Mouse (Mus musculus) embryonic facial prominence, embryonic 14.5 days (tissue): ENCODE results near the gene Vamp4. TPM values are rescaled to one million over a fixed set of nuclear protein-coding genes. Genes with fewer than 3 reads are reported as not detected.

ENCODE experiments used
- ATAC-seq: fragments of 200-750 bp; cut with Nextera tagmentation; 2 replicates; pipeline ENCODE4 v1.8.0; 2017; ENCODE audit warnings: low read depth, moderate number of reproducible peaks, moderate TSS enrichment
- DNase-seq: peaks from one replicate; pipeline ENCODE4 v3.0.0-alpha.2; 2015; ENCODE audit warnings: low spot score
- H3K27ac ChIP-seq: fragments of 300-500 bp; sonication (generic); replicated peaks from 2 replicates; pipeline ENCODE4 v1.5.1; 2014; ENCODE audit warnings: low read depth, mild to moderate bottlenecking, low read length, moderate library complexity
- H3K27me3 ChIP-seq: fragments of 300-500 bp; sonication (generic); replicated peaks from 2 replicates; pipeline ENCODE4 v1.6.1; 2014; ENCODE audit warnings: low read length; ENCODE audit not compliant: control insufficient read depth, insufficient read depth
- H3K36me3 ChIP-seq: fragments of 300-500 bp; sonication (generic); 2 replicates; pipeline ENCODE4 v1.6.1; 2014; ENCODE audit warnings: low read length, mixed read lengths; ENCODE audit not compliant: control insufficient read depth, insufficient read depth
- H3K4me1 ChIP-seq: fragments of 300-500 bp; sonication (generic); 2 replicates; pipeline ENCODE4 v1.6.1; 2014; ENCODE audit warnings: antibody characterized with exemption, low read length; ENCODE audit not compliant: control insufficient read depth, insufficient read depth
- H3K4me2 ChIP-seq: fragments of 300-500 bp; sonication (generic); 2 replicates; pipeline ENCODE4 v1.6.1; 2014; ENCODE audit warnings: low read depth, mild to moderate bottlenecking, low read length, moderate library complexity, mixed read lengths
- H3K4me3 ChIP-seq: fragments of 300-500 bp; sonication (generic); 2 replicates; pipeline ENCODE4 v1.5.1; 2014; ENCODE audit warnings: low read depth, mild to moderate bottlenecking, low read length
- H3K9ac ChIP-seq: fragments of 300-500 bp; sonication (generic); 2 replicates; pipeline ENCODE4 v1.6.1; 2014; ENCODE audit warnings: low read depth, mild to moderate bottlenecking, low read length, moderate library complexity, mixed read lengths
- H3K9me3 ChIP-seq: fragments of 300-500 bp; sonication (generic); 2 replicates; pipeline ENCODE4 v1.6.1; 2016; ENCODE audit warnings: low read length; ENCODE audit not compliant: control insufficient read depth
- WGBS: fragments of 180-500 bp; shearing (Covaris S2); extraction: QIAGEN DNeasy Blood & Tissue Kit; methylation state at CpG from one replicate; pipeline ENCODE4 v1.1.7; 2014; 5-methylcytosine and 5-hydroxymethylcytosine counted together
- polyA plus RNA-seq: library from polyadenylated mRNA; unstranded; fragments of >200 nt; fragmentation: Nextera tagmentation; extraction: Ambion mirVana; gene quantifications from 2 replicates; pipeline ENCODE4 v1.2.1, GENCODE M21; 2014

The Vamp4 gene
- polyA plus RNA-seq, 1 experiment from 2014 or later = 62.1 TPM

DNA sequence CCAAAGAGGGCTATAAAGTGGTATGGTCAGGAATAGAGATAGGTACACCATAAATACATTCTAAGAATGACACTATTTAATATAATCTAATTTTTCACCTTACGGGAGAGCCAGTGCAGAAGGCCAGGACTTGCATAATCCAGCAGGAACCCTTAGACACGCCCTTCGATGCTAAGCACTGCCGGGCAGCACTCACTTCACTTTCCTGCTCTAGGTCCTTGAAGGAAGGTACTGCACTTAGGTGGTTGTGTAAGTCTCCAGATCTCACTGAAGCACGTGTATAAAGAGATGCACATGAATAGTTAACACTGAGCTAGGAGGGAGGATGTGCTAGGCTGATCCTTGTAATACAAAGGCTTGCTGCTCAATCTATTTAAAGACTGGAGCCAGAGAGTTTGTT, 29.3 kb downstream of the Vamp4 start:
- H3K27ac ChIP-seq = no peak overlapping the region
- no peaks in the 10 kb centered on the region for H3K27me3 ChIP-seq
- no peak overlapping the region for H3K9ac ChIP-seq
- no peaks in the 10 kb centered on the region for H3K9me3 ChIP-seq
- H3K4me2 ChIP-seq = no peak overlapping the region
- ATAC-seq (no peak), DNase-seq (no peak)
- WGBS = 86% methylated on average over 5 of the region's 5 CpGs
- no peaks in the 10 kb centered on the region for H3K4me1 ChIP-seq
- no peak overlapping the region for H3K4me3 ChIP-seq
- H3K36me3 ChIP-seq = peaks cover 49% of the 10 kb centered on the region

DNA sequence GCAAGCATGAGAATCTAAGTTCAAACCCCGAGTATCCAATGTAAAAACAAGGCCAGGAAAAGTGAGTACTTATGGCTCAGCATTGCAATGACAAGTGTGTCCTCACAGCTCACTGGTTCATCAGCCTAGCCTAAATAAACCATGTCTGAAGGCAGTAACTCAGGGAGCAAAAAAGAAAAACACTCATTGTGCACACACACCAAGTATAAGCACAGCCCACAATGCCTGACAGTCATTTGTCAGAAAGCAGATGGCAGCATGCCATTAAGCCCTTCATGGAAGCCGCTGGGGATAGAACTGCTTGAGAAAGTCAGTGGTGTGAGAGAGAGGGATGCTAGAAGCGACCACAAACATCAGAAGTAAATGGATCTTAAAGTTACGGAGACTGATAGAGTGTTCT, 31.0 kb downstream of the Vamp4 start:
- 82% methylated on average over 4 of the region's 4 CpGs for WGBS
- H3K9ac ChIP-seq = no peak overlapping the region
- H3K36me3 ChIP-seq = peaks cover 37% of the 10 kb centered on the region
- H3K9me3 ChIP-seq = no peaks in the 10 kb centered on the region
- H3K4me1 ChIP-seq = no peaks in the 10 kb centered on the region
- no peak overlapping the region for H3K27ac ChIP-seq
- no peaks in the 10 kb centered on the region for H3K27me3 ChIP-seq
- DNase-seq (no peak), ATAC-seq (peak; percentile 62; the same call in 1 of the 2 replicates)
- no peak overlapping the region for H3K4me3 ChIP-seq
- no peak overlapping the region for H3K4me2 ChIP-seq

DNA sequence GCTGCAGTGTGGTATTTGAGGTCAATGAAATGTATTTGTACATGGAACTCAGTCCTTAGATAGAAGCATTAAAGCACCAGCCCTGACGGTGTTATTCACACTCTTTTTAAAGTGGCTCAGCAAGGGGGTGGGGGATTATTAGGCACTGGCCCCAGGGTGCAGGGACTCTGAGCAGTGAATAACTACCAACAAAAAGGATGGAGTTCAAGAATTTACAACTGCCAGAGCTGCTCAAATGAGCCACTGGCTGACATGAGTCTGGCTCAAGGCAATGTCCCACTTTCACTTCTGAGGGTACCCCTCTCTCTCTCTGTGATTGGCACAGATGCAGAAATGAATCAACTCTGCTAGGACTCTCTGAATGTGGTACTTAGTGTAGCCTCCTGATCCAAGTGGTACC, 37.8 kb downstream of the Vamp4 start:
- Histone ChIP-seq H3K4me2 (no peak overlapping the region), H3K9ac (no peak overlapping the region), H3K36me3 (no peaks in the 10 kb centered on the region), H3K27ac (no peak overlapping the region), H3K4me1 (no peaks in the 10 kb centered on the region), H3K9me3 (no peaks in the 10 kb centered on the region), H3K4me3 (no peak overlapping the region), H3K27me3 (no peaks in the 10 kb centered on the region)
- DNase-seq (no peak), ATAC-seq (no peak)
- 21% methylated on average over 1 of the region's 1 CpGs for WGBS

DNA sequence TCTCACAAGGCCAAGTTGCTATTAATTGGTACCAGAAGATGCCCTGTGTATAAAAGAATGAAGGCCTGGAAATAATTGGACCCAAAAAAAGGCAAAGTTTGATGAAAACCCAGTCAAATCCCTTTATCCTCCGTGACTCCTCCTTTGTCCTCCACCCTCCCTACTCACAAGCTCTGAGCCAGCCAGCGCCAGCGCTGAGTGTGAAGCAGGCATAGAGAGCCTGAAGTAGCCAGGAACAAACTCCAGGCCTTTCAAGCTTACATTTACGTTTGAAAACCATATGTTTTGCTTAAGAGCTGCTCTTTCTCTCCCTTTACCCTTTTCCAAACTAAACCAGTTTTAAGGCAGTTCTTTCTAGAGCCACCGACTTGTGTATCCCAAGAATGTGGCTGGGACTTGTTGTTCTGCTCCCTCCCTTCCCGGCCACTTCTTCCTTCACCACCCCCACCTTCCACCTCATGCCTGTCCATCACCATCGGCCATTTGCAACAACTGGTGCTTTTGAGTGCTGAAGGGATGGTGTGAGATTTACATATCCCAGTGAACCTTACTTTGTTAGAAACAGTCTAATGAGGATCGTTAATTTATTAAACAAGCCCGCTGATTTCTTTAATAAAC, 39.4 kb downstream of the Vamp4 start:
- H3K27ac ChIP-seq = no peak overlapping the region
- DNase-seq = peak; percentile 40
- no peaks in the 10 kb centered on the region for H3K27me3 ChIP-seq
- H3K9ac ChIP-seq = no peak overlapping the region
- H3K9me3 ChIP-seq = no peaks in the 10 kb centered on the region
- H3K4me3 ChIP-seq = no peak overlapping the region
- no peaks in the 10 kb centered on the region for H3K4me1 ChIP-seq
- WGBS = 33% methylated on average over 9 of the region's 9 CpGs
- no peaks in the 10 kb centered on the region for H3K36me3 ChIP-seq
- H3K4me2 ChIP-seq = no peak overlapping the region
- ATAC-seq = peak; percentile 67; the same call in 1 of the 2 replicates

DNA sequence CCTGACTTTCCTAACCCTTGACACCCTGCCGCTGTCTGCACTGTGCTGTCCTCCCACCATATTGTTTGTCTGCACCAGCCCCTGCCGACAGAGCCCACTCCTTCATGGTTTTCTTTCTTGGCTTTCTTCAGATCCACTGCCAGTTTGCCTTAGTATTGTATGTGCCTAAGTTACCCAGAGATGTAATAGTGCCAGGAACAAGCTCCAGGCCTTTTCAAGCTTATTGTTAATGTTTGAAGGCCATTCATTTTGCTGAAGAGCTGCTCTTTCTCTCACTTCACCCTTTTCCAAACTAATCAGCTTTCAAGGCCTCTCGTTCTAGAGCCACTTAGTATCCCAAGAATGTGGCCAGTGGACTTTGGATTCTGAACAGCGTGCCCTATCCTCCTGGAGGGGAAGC, 40.9 kb downstream of the Vamp4 start:
- H3K9ac ChIP-seq = no peak overlapping the region
- no peak overlapping the region for H3K4me3 ChIP-seq
- H3K4me2 ChIP-seq = no peak overlapping the region
- no peaks in the 10 kb centered on the region for H3K4me1 ChIP-seq
- WGBS = 72% methylated on average over 4 of the region's 4 CpGs
- no peaks in the 10 kb centered on the region for H3K9me3 ChIP-seq
- no peak for ATAC-seq
- no peak for DNase-seq
- H3K36me3 ChIP-seq = no peaks in the 10 kb centered on the region
- H3K27me3 ChIP-seq = no peaks in the 10 kb centered on the region
- H3K27ac ChIP-seq = no peak overlapping the region

DNA sequence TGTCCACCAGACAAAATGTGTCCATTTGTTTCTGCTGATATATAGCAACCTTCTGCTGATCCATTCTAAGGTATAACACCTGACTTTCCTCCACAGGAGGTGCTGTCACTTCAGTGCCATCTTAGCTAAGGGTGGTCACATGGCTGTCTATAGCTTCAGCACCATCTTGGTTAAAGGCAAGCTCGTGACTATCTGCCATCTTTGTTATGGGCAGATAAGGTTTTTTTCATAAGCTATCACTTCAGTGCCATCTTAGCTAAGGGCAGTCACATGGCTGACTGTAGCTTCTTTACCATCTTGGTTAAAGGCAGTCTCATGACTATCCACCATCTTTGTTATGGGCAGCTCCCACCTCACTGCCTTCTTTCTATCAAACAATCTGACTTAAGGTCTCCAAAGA, 45.2 kb downstream of the Vamp4 start:
- H3K9me3 ChIP-seq = no peaks in the 10 kb centered on the region
- H3K27me3 ChIP-seq = no peaks in the 10 kb centered on the region
- no peaks in the 10 kb centered on the region for H3K4me1 ChIP-seq
- no peak for ATAC-seq
- no peak overlapping the region for H3K27ac ChIP-seq
- no peaks in the 10 kb centered on the region for H3K36me3 ChIP-seq
- 61% methylated on average over 1 of the region's 1 CpGs for WGBS
- H3K9ac ChIP-seq = no peak overlapping the region
- H3K4me3 ChIP-seq = no peak overlapping the region
- DNase-seq = no peak
- no peak overlapping the region for H3K4me2 ChIP-seq

DNA sequence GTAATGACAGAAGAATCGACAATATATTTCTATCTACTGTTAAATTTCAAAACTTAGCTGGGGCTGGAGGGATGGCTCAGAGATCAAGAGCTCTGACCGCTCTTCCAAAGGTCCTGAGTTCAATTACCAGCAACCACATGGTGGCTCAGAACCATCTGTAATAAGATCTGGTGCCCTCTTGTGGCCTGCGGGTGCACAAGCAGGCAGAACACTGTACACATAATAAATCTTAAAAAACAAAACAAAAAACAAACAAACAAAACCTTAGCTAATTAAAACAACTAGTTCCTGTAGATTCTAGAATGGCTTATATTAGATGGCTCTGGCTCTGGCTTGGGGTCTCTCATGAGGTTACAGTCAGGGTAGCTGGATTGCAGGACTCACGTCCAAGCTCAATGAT, 50.2 kb downstream of the Vamp4 start:
- Histone ChIP-seq H3K27me3 (no peaks in the 10 kb centered on the region), H3K36me3 (no peaks in the 10 kb centered on the region), H3K9me3 (no peaks in the 10 kb centered on the region), H3K4me3 (no peak overlapping the region), H3K27ac (no peak overlapping the region), H3K4me1 (no peaks in the 10 kb centered on the region), H3K4me2 (no peak overlapping the region), H3K9ac (no peak overlapping the region)
- WGBS = 65% methylated on average over 4 of the region's 4 CpGs
- DNase-seq (no peak), ATAC-seq (no peak)

DNA sequence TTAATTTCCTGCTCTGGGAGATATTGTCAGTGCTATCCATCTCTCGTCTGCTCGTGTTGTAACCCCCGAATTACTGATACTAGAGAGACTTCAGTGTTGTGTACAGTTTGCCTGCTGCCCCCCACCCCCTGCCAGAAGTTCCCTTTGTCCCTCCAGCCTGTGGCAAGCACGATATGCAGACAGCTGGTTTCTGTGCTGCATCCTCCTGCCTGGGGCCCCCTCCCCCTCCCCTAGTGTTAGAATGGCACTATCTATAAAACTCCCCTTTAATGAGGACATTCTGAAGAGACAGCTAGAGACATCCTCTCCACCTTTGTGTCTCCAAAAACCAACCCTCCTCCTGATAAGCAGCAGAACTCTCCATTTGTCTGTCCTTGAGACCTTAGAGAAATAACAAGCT, 53.6 kb downstream of the Vamp4 start:
- H3K4me3 ChIP-seq = no peak overlapping the region
- no peaks in the 10 kb centered on the region for H3K27me3 ChIP-seq
- no peaks in the 10 kb centered on the region for H3K36me3 ChIP-seq
- H3K9ac ChIP-seq = no peak overlapping the region
- H3K9me3 ChIP-seq = no peaks in the 10 kb centered on the region
- H3K4me2 ChIP-seq = no peak overlapping the region
- no peak overlapping the region for H3K27ac ChIP-seq
- no peaks in the 10 kb centered on the region for H3K4me1 ChIP-seq
- ATAC-seq (no peak), DNase-seq (no peak)
- 27% methylated on average over 4 of the region's 4 CpGs for WGBS

DNA sequence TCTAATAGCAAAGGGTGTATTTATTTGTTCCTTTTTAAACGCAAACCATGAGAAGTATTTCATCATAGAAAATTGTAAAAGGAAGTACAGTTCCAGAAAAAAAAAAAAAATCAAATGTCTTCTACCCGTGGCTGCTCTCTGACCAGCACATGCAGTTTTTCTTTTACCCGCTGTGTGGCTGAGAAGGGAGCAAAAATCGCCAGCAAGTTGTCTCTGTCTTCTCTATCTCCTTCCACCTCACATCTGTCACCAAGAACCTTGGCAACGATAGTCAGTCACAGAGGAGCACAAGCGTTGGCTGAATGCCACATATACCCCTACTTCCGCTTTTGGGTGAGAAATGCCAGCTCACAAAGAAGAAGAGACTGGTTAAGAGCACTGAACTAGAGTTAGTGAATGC, 54.9 kb downstream of the Vamp4 start:
- 61% methylated on average over 7 of the region's 7 CpGs for WGBS
- H3K27me3 ChIP-seq = no peaks in the 10 kb centered on the region
- H3K27ac ChIP-seq = no peak overlapping the region
- no peaks in the 10 kb centered on the region for H3K4me1 ChIP-seq
- no peak for ATAC-seq
- H3K4me3 ChIP-seq = no peak overlapping the region
- H3K36me3 ChIP-seq = no peaks in the 10 kb centered on the region
- H3K9ac ChIP-seq = no peak overlapping the region
- no peaks in the 10 kb centered on the region for H3K9me3 ChIP-seq
- no peak overlapping the region for H3K4me2 ChIP-seq
- DNase-seq = no peak
